Mouse (Mus musculus) heart, adult 9 months (tissue): ENCODE measurements around the gene Nlrc3.

Source experiments
- DNase-seq, 2 experiments: peaks; one replicate each; pipeline ENCODE4 v3.0.0; 2022; ENCODE audit warnings: low spot score in 2 of 2

The Nlrc3 gene

DNA sequence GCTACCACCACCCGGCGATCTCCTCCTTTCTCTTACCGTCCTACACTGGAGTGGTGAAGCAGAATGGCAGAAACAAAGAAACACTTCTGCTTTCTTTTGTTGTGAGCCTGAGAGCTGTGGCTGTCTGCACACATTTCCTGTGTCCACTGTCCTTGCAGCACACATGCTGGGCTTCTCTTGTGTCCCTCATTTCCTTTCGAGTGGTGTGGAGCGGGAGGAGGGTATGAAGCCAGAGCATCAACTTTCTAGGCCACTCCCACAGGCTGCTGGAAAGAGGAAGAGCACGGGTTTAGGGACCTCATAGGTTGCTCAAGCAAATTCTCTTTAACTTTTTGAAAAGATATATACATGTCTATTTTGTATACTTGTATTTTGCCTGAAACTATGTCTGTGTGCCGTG is 47.3 kb downstream of the Nlrc3 start:
- DNase-seq = peak in 1 of 2 experiments; percentile 20

DNA sequence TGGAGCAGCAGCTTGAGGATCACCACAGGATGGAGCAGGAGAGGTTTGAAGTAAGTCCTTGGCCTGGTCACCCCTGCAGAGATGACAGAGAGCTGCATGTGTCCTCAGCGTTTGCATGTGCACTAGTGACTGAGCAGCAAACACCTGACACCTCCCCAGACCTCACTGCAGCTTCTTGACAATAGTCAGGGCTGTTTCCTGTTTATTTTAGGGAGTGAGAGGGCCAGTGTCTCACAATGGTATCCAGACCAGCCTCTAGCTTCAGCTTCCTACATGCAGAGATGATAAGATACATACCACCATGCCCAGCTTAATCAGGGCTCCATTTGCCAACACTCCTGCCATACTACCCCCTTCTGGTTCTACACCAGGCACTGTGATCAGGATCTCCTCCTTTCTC is 47.9 kb downstream of the Nlrc3 start:
- DNase-seq = no peak

DNA sequence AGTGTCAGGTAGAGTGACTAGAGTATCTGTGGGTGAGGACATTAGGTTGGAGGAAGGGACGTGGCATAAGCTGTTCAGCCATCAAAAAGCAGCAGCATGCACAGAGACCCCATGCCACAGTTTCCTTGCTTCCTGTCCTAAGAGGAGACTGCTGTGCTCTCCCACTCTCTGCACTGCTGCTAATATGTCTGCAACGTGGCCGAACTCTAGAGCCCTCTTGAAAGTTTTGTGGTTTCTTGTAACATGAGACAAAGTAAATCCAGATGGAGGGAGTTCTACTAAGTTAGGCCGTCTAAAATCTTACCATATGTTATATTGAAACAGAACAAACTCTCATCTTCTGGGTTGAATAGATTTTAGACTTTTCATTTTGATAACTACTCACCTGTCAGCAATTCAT is 52.5 kb downstream of the Nlrc3 start:
- no peak for DNase-seq

DNA sequence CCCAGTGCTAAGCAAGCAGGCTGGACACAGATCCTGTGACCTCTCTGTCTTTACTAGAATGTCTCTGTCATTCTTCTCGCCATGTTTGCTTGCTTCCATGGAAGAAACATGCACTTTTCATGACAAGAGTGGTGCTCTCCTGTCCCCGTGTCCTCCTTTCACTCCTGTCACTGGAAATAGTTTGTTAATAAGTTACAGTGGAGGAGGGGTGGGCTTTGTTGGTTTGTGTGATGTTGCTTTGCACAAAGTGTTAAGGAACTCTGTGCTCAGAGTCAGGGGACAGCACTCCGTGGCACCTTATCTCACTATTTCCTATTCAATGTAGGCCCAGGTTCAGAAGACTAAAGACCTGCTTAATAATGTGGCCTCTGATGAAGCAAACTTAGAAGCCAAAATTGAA is 52.9 kb downstream of the Nlrc3 start:
- DNase-seq = no peak

DNA sequence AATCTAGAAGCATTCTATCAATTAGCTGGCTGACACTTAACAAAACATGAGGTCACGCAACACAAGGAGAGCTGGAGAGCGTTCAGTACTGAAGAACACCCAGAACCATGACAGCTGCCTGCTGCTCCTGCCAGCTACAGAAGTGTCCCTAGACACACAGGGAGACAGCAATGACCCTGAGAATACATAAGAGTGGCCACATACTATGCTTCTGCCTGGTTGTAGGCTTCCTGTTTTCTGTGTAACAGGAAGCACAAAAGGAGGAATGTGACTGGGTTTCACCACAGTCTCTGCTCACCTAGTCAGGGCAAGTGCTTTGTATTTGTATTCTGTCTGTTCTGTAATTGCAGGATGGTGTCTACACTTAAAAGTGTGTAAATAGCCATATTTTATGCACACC is 55.7 kb downstream of the Nlrc3 start:
- no peak for DNase-seq

DNA sequence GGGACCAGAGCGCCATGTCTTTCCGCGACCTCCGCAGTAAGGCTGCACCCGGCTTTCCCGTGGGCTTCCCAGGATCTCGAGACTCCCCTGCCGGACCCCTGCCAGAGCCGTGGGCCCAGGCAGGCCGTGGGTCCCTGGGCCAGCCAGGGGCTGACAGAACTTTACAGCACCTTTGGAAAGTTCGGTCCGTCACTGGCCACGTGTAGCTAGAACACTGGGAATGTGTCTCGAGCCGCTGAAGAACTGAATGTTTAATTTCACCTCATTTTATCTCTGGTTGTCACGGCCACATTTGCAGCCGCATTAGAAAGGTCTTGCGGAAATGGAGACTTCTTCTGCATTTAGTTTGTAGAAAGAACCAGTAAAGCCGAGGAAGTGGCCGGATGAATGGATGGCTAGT is 67.3 kb downstream of the Nlrc3 start:
- DNase-seq = no peak

DNA sequence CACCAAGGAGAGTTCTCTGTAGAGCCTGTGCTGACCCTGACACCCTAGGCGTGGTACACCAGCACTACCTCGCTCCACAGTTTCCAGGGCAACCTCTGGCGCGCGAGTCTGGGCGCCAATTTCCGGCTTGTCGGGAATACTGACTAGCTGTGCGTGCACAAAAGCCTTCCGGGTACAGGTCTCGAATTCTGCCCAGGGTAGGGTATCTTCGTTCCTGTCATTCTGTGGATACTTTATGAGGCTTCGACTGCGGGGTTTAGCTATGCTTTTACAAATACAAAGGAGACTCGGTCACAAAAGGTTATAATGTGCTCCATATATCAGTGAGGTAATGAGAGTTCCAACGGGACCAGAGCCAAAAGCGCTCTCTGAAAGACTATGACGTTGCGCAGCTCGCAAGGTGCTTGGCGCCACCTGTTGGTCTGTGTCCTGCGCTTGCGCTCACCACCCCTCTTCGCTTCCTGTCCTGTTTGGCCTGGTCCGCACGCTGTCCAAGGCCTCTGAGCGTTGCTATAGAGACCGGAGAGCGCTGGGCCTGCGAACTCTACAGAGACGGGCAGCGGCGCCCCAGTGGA is 67.8 kb downstream of the Nlrc3 start, which contains the start of the genes 1700037C18Rik and Cluap1:
1700037C18Rik (minus strand) TSS at position 153 of the 575 bp plus-strand sequence.
Cluap1 (plus strand) TSS at position 265 of the 575 bp plus-strand sequence.
- DNase-seq = peak; percentile 92 to 95

DNA sequence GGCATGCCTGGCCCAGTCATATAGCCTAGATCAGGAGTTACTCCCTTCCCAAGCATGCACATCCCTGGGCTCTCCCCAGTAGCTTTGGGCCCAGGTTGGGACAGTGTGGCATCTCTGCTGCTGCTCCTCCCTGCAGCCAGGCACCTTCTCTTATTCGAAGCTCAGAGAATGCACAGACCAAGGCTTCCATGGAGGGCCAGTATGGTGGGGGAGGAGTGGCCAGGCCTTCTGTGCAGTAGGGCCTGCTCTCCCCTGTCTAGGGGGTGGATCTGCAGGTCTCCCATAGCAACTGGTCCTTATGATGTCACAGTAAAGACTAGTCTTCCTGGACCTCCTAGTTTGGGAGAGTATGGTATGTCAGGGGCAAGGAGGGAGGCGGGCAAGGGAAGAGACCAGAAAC is 69.0 kb downstream of the Nlrc3 start:
- no peak for DNase-seq

DNA sequence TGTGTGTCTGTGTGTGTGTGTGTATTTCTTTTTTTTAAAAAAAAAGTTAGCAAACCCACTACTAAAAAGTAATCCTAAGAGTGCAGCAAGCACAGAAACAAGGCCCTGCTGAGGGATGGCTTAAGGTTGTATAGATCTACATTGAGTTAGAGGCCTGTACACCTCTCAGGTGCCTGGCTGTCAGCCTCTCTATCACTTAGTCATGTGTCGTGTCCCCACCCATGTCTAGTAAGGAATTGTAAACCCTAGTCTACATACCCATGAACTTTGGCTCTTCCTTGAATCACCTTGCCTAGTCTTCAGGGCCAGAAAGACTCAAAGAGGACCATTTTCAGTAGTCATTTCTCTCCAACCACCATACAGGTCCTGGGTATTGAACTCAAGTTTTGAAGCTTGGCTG is 79.9 kb downstream of the Nlrc3 start:
- no peak for DNase-seq

DNA sequence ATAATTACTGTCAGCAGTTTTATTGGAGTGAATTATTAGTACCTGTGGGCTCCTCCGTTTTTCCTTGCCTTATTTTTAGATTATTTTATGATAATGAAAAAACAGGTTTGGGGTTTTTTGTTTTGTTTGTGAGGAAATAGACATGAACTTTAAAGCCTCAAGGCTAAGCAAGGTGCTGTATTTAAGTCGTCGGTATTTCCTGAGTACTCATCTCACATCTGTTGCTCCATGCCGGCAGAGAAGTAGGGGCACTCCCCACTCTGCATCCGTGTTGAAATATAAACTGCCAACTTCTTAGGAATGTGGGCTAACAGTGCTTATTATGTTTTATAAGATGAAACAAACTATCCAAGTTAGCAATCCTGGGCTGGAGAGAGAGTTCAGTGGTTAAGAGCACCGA is 80.4 kb downstream of the Nlrc3 start:
- DNase-seq = no peak

DNA sequence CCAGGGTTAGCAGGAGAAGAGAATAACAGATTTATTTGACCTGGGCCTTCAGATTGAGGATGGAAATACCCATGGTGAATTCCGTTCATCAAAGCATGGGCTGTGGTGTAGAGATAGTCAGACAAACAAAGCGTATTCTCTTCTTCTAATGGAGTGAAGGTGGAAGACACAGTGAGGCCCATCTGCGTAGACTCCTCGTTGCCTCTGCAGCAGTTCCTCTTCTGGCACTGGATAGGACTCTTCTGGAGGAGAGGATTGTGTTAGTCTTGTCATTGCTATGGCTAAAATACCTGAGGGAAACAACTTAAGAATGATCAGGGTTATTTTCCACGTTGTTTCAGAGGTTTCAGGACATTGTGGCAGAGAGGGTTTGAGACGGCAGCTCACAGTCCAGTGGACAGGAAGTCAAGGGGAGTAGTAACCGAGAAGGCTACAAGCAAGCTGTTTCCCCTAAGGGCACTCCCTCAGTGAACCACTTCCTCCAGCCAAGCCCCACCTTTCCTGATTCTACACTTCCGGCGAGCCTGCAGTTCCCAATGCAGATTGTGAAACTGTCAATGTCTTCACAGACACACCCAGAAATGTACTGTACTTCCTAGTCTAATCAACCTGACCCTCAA is 81.1 kb downstream of the Nlrc3 start:
- DNase-seq = peak; percentile 61 to 82
